Mouse (Mus musculus) lung, postnatal 4 days (tissue): ENCODE results near the gene Crk.
A peak's percentile ranks its signal among the peaks of the same experiment; 100 is the strongest.
"Not testable (repeated sequence)": the region's sequence is repeated elsewhere in the genome, so short reads cannot be mapped to it uniquely, and the experiment has no call there.

Source experiments
- DNase-seq, 2 experiments: peaks; one replicate each; pipeline ENCODE4 v3.0.0; 2021

The Crk gene

GRCm38 (mm10) chr11:75684956-75685355 lies 5.9 kb downstream of the Crk start:
- DNase-seq: no peak

- no peak for DNase-seq
These were observed 8.4 kb downstream of the Crk start for GRCm38 (mm10) chr11:75687343-75687993.

GRCm38 (mm10) chr11:75688132-75688531 lies 9.1 kb downstream of the Crk start:
- no peak for DNase-seq

- DNase-seq: no peak
These were observed 10.9 kb downstream of the Crk start for GRCm38 (mm10) chr11:75689977-75690376.

- no peak for DNase-seq
These were observed 12.0 kb downstream of the Crk start for GRCm38 (mm10) chr11:75691047-75691446.

- DNase-seq: no peak
These were observed 14.5 kb downstream of the Crk start for GRCm38 (mm10) chr11:75693570-75693969.

- DNase-seq: not testable (repeated sequence)
These were observed 18.4 kb downstream of the Crk start for GRCm38 (mm10) chr11:75697464-75697863.

GRCm38 (mm10) chr11:75700557-75700956 lies 21.5 kb downstream of the Crk start:
- no peak for DNase-seq

GRCm38 (mm10) chr11:75702761-75703160 lies 23.7 kb downstream of the Crk start:
- DNase-seq: no peak

GRCm38 (mm10) chr11:75703748-75704147 lies 24.7 kb downstream of the Crk start:
- DNase-seq: no peak

GRCm38 (mm10) chr11:75713949-75714348 lies 34.9 kb downstream of the Crk start:
- DNase-seq: peak in 1 of 2 experiments; percentile 23

GRCm38 (mm10) chr11:75715556-75715955 lies 36.5 kb downstream of the Crk start:
- peak in 1 of 2 experiments; percentile 24 for DNase-seq

- DNase-seq: no peak
These were observed 37.7 kb downstream of the Crk start for GRCm38 (mm10) chr11:75716661-75717325.

- no peak for DNase-seq
These were observed 43.3 kb downstream of the Crk start for GRCm38 (mm10) chr11:75722339-75722738.

- no peak for DNase-seq
These were observed 48.1 kb downstream of the Crk start for GRCm38 (mm10) chr11:75727168-75727567.

GRCm38 (mm10) chr11:75727659-75728058 lies 48.6 kb downstream of the Crk start:
- DNase-seq: not testable (repeated sequence)

GRCm38 (mm10) chr11:75732434-75733226 lies 53.6 kb downstream of the Crk start, which contains the start of gene Ywhae:
Gene Ywhae (plus strand): TSS chr11:75732869.
- DNase-seq: peak; percentile 92 to 95

- DNase-seq: peak; percentile 83
These were observed 54.3 kb downstream of the Crk start for GRCm38 (mm10) chr11:75733227-75733940.

- no peak for DNase-seq
These were observed 56.6 kb downstream of the Crk start for GRCm38 (mm10) chr11:75735462-75736252.

- no peak for DNase-seq
These were observed 57.9 kb downstream of the Crk start for GRCm38 (mm10) chr11:75736978-75737377.

GRCm38 (mm10) chr11:75737806-75738476 lies 58.9 kb downstream of the Crk start:
- no peak for DNase-seq

- no peak for DNase-seq
These were observed 59.4 kb downstream of the Crk start for GRCm38 (mm10) chr11:75738477-75738821.
